Mouse (Mus musculus): ENCODE data around the gene Xrra1. TPM values are rescaled to one million over a fixed set of nuclear protein-coding genes. Genes with fewer than 3 reads are reported as not detected.

Xrra1 gene
- 0.79 and 0.89 TPM in 2 replicates for polyA plus RNA-seq (2021; fragmentation: Nextera tagmentation)
- long read RNA-seq, experiment 1, partial matches to known transcripts: 1 of 2 reads
- long read RNA-seq, experiment 1, other reads (novel, unspliced or antisense): 0 of 2 reads
- long read RNA-seq, experiment 2, partial matches to known transcripts: 2 of 4 reads
- long read RNA-seq, experiment 2, other reads (novel, unspliced or antisense): 2 of 4 reads

DNA sequence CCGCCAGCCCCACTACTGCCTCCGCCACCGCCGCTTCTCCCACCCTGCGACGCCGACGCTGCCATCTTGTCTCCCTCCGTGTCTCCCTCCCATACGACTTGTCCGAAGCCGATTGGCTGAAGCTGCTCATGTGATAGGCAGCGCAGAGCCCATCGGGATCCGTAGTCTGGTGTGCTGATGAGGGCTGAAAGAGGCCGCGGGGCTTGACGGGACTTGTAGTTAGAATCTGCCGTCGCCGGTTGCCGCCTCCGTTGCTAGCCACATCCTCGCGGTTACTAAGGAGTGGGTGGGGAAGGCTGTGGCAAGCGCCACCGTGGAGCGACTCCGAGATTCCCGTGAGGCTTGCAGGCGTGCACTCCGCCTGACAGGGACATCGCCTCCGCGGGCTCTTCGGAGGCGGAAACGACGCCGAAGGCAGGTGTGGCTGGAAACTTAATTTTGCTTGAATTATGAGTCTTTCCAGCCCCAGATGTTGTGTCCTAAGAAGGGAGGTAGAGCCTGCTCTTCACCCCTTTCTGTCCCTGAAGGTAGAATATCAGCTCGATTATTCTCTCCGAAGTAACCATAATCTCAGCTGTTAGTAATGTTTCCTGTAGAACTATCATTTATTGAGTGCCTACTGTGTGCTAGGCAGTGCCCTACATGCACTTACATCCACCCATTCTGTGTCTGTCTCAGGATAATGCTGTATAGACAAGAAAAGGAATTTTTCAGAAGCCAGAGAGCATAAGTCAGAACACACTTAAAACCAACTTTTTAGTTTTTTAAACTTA lies at the start of gene Xrra1:
Gene Xrra1 (plus strand): TSS at position 304 of the 773 bp plus-strand sequence.

DNA sequence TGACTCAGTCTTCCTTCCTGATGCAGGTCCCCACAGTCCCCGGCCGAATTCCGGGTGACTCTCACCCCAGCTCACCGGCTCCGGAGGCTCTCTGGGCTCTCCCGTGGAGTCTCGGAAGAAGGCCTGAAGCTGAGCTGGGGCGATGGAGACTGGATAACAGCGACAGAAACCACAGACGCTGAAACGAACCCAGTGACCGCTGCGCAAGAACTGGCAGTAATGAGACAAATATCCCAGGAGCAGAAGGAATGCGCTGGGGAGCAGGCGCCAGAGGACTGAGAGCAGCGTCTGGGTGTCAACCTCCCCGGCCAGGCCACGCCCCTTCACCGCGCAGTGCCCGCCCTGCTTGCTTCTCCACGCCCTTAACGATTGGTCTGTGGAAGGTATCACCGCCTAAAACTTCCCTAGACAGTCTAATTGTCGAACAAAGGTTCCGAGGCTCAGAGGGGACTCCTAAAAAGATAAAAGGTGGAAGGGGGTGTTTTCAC lies 30.8 kb upstream of the Xrra1 start, which contains the start of gene Neu3:
Gene Neu3 (minus strand): TSS at position 335 of the 488 bp plus-strand sequence.

DNA sequence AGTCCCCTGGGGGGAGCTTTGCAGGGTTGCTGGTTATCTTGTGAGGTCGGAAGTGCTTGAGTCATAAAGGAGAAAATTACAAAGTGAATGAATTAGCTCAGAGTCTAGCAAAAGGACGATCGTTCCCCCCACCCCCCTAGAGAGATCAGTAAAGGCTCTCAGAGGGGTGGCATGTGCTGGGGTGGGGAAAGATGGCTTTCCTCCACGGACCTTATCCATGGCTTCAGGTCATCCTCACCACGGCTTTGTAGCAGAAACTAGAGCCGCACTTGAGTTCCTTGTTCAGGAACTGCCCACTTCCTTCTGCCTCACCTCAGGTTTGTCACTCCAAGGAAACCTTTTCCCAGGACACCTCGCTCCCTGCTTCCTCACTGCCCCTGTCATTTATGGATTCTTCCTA lies 4.4 kb downstream of the Xrra1 start, which contains the start of gene Spcs2:
Gene Spcs2 (minus strand): TSS at position 101 of the 400 bp plus-strand sequence.

Other genes starting within 250 kb of the Xrra1 start
- gene Tpbgl, start 232.0 kb upstream of the Xrra1 start, polyA plus RNA-seq (2021; fragmentation: Nextera tagmentation): 1.2 and 3.1 TPM in 2 replicates
- 3.5 and 4.2 TPM in 2 replicates for gene Slco2b1, start 147.8 kb upstream of the Xrra1 start, polyA plus RNA-seq (2021; fragmentation: Nextera tagmentation)
- not detected in 2 replicates for gene Olfr520, start 128.8 kb upstream of the Xrra1 start, polyA plus RNA-seq (2021; fragmentation: Nextera tagmentation)
- gene Olfr521, start 95.6 kb upstream of the Xrra1 start, polyA plus RNA-seq (2021; fragmentation: Nextera tagmentation): not detected in 2 replicates
- gene Neu3, start 30.7 kb upstream of the Xrra1 start, polyA plus RNA-seq (2021; fragmentation: Nextera tagmentation): 1.2 and 1.8 TPM in 2 replicates
- 182 and 224 TPM in 2 replicates for gene Spcs2, start 4.3 kb downstream of the Xrra1 start, polyA plus RNA-seq (2021; fragmentation: Nextera tagmentation)
- gene Rnf169, start 121.3 kb downstream of the Xrra1 start, polyA plus RNA-seq (2021; fragmentation: Nextera tagmentation): 11.6 and 12.7 TPM in 2 replicates
- 0.08 and 0.13 TPM in 2 replicates for gene Chrdl2, start 147.1 kb downstream of the Xrra1 start, polyA plus RNA-seq (2021; fragmentation: Nextera tagmentation)